Comparison of ENCODE assay signal across 8 mouse cellular contexts in genomic region chr2:181591528-181592085, GRCm38 (mm10). TPM values are rescaled to one million over a fixed set of nuclear protein-coding genes. Genes with fewer than 3 reads are reported as not detected.
A peak's percentile ranks its signal among the peaks of the same experiment; 100 is the strongest.
DNase-seq lines count a peak whose midpoint lies in the region; ATAC-seq and TF ChIP-seq lines count a peak whose summit lies in the region.

Gene Prpf6 (plus strand): TSS chr2:181591868.

- H3K27ac ChIP-seq in cerebellum, adult 2 months (ENCODE audit: insufficient read depth, low read length), result peak within 1 kb of the TSS; percentile 68

- no peaks in the 10 kb centered on the region for H3K27me3 ChIP-seq in cerebellum, adult 2 months (ENCODE audit: control insufficient read depth, insufficient read depth, low read length)
- H3K27me3 ChIP-seq in megakaryocyte, embryonic 14.5 days (replicated peaks), result no peaks in the 10 kb centered on the region

- intact Hi-C loops in heart, postnatal 14 days (cut with DNase I), result loop anchor here (10.0 kb wide), 1 partner anchor 407 kb away; the partner anchor contains the start of gene Ppdpf

- peaks cover 27% of the 10 kb centered on the region for H3K4me1 ChIP-seq in cerebellum, adult 2 months (ENCODE audit: control insufficient read depth, insufficient read depth, low read length)
- peaks cover 45% of the 10 kb centered on the region for H3K4me1 ChIP-seq in megakaryocyte, embryonic 14.5 days

- TF ChIP-seq CTCF in cerebellum, adult 2 months (IDR thresholded peaks at IDR 0.05; ENCODE audit: borderline replicate concordance, insufficient read depth, low read depth, low read length), result no peak

- no peak for TF ChIP-seq POLR2A in cerebellum, adult 2 months (IDR thresholded peaks at IDR 0.05; ENCODE audit: borderline replicate concordance, insufficient read depth, low read length)

- no peaks in the 10 kb centered on the region for H3K9me3 ChIP-seq in megakaryocyte, embryonic 14.5 days

- 8% methylated on average over 5 of the region's 5 CpGs for WGBS in cerebellum, adult 2 months

- peak within 1 kb of the TSS; percentile 89 for H3K4me3 ChIP-seq in cerebellum, adult 2 months (replicated peaks; ENCODE audit: insufficient read depth, low read depth, low read length)
- H3K4me3 ChIP-seq in megakaryocyte, embryonic 14.5 days (replicated peaks), result peak within 1 kb of the TSS; percentile 96

- DNase-seq in cerebellum, adult 2 months, result peak; percentile 25 to 42
- DNase-seq in cerebellum, adult 11 months, result no peak
- peak; percentile 34 for DNase-seq in MN1 (ENCODE audit: low spot score)
- no peak for DNase-seq in heart, postnatal 14 days
- DNase-seq in layer of hippocampus, postnatal 10 days (ENCODE audit: low spot score in 2 of 2), result no peak
- DNase-seq in thymus, postnatal 25 days, result peak; percentile 54

- ATAC-seq in erythroid progenitor cell, adult 5-6 weeks (replicated peaks; ENCODE audit: low FRiP score, poor library complexity, severe bottlenecking), result no peak

- H3K36me3 ChIP-seq in megakaryocyte, embryonic 14.5 days (replicated peaks; ENCODE audit: low read length), result peaks cover 42% of the 10 kb centered on the region

RNA-seq across cellular contexts. Expression of gene Prpf6, which starts in this region (rescaled TPM):
- polyA plus RNA-seq in cerebellum, adult 2 months (2012; rRNA removed), result 44.2 and 44.6 TPM in 2 replicates
- total RNA-seq in erythroid progenitor cell, adult 5-6 weeks (2015; ENCODE audit: low replicate concordance), result 11.7 and 13.0 TPM in 2 replicates
- total RNA-seq in erythroid progenitor cell, adult 5-6 weeks (2017; ENCODE audit: low replicate concordance), result 28.1 and 33.1 TPM in 2 replicates
- total RNA-seq in heart, postnatal 14 days (2021), result 10 to 100 TPM; 30.9 to 37.1 TPM
- 10 to 100 TPM; 52.8 to 53.2 TPM for total RNA-seq in layer of hippocampus, postnatal 10 days (2021)
- polyA plus RNA-seq in megakaryocyte, embryonic 14.5 days (2012; ENCODE audit: insufficient read depth, low replicate concordance), result 3.6 and 12.6 TPM in 2 replicates

Comparison
In these comparisons a context has a peak if more than half of its experiments do, and no peak if none do; other contexts are left out.
1. DNase-seq: peak in cerebellum, adult 2 months (2 of 2), MN1 (single experiment) and thymus, postnatal 25 days (single experiment); none in cerebellum, adult 11 months (single experiment), heart, postnatal 14 days (0 of 2) and layer of hippocampus, postnatal 10 days (0 of 2).